Mouse (Mus musculus): ENCODE results near the gene Pqlc2. TPM values are rescaled to one million over a fixed set of nuclear protein-coding genes. Genes with fewer than 3 reads are reported as not detected.

The Pqlc2 gene
- polyA plus RNA-seq, 1 experiment from 2014 or later = 8.3 TPM

DNA sequence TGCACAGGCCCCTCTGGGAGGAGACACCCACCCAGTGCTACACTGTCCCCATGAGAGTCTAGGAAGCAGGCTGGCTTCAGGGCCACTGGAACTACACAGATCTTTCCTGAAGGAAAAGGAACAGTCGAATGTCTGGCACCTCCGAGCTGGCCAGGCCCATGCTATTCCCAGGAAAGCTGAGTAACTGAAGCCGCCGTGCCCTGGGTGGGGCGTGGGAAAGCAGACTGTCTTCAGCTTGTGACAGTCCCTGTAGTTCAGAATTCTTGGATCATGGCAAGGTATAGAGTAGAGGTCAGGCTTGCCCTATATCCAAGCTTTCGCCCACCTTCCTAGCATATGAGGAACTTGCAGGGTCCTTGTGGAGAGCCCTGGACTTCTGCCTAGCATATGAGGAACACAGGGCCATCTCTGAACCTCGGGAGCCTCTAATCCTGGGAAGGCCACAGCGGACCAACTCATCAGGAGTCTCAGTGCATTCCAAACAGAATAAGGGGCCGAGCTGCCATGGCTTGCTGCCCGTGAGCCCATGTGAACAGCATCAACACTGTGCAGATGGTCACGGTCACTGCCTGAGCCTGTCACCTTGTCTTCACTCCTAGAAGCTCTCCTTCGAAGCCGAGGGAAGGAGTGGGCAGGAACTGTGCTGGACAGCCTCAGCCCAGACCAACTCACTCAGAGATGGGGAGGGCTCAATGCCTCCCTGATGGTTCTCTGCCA is 44.6 kb downstream of the Pqlc2 start:
- H3K36me3 ChIP-seq (ENCODE audit: control insufficient read depth, insufficient read depth, low read length) = peaks cover 73% of the 10 kb centered on the region
- H3K27me3 ChIP-seq (ENCODE audit: control insufficient read depth, insufficient read depth, low read length) = no peaks in the 10 kb centered on the region
- H3K9ac ChIP-seq (ENCODE audit: low read length) = no peak overlapping the region
- no peaks in the 10 kb centered on the region for H3K9me3 ChIP-seq (ENCODE audit: control insufficient read depth, low read length)
- ATAC-seq (ENCODE audit: insufficient number of reproducible peaks, insufficient read depth, low FRiP score, low read depth) = 0 out of 2 replicates have a peak, but pooled peaks have one; percentile 10
- peaks cover 0 to 4% of the 10 kb centered on the region in 2 experiments; a peak in 1 of 4 replicates for H3K4me1 ChIP-seq (ENCODE audit: control insufficient read depth in 2 of 2, insufficient read depth in 2 of 2, low read length in 2 of 2)
- no peak overlapping the region for H3K27ac ChIP-seq (replicated peaks in 1 of 2; ENCODE audit: control insufficient read depth in 1 of 2, insufficient read depth in 1 of 2, low read depth in 2 of 2, low read length in 2 of 2)
- WGBS = 68% methylated on average over 13 of the region's 13 CpGs
- no peak overlapping the region for H3K4me2 ChIP-seq (ENCODE audit: low read length)
- no peak overlapping the region for H3K4me3 ChIP-seq (ENCODE audit: control insufficient read depth in 1 of 2, insufficient read depth in 1 of 2, low read depth in 1 of 2, low read length in 2 of 2)

GRCm38 (mm10) chr4:139262981-139263380 is 47.5 kb downstream of the Pqlc2 start:
- no peak for ATAC-seq (ENCODE audit: insufficient number of reproducible peaks, insufficient read depth, low FRiP score, low read depth)
- 87% methylated on average over 6 of the region's 6 CpGs for WGBS
- H3K4me1 ChIP-seq (ENCODE audit: control insufficient read depth in 2 of 2, insufficient read depth in 2 of 2, low read length in 2 of 2) = peaks cover 0 to 4% of the 10 kb centered on the region in 2 experiments; a peak in 1 of 4 replicates
- no peak overlapping the region for H3K27ac ChIP-seq (replicated peaks in 1 of 2; ENCODE audit: control insufficient read depth in 1 of 2, insufficient read depth in 1 of 2, low read depth in 2 of 2, low read length in 2 of 2)
- H3K9ac ChIP-seq (ENCODE audit: low read length) = no peak overlapping the region
- no peaks in the 10 kb centered on the region for H3K27me3 ChIP-seq (ENCODE audit: control insufficient read depth, insufficient read depth, low read length)
- no peaks in the 10 kb centered on the region for H3K9me3 ChIP-seq (ENCODE audit: control insufficient read depth, low read length)
- H3K36me3 ChIP-seq (ENCODE audit: control insufficient read depth, insufficient read depth, low read length) = peaks cover 89% of the 10 kb centered on the region
- no peak overlapping the region for H3K4me3 ChIP-seq (ENCODE audit: control insufficient read depth in 1 of 2, insufficient read depth in 1 of 2, low read depth in 1 of 2, low read length in 2 of 2)
- H3K4me2 ChIP-seq (ENCODE audit: low read length) = no peak overlapping the region

- no peak overlapping the region for H3K4me2 ChIP-seq (ENCODE audit: low read length)
- no peaks in the 10 kb centered on the region for H3K4me1 ChIP-seq (ENCODE audit: control insufficient read depth in 2 of 2, insufficient read depth in 2 of 2, low read length in 2 of 2)
- peaks cover 95% of the 10 kb centered on the region for H3K36me3 ChIP-seq (ENCODE audit: control insufficient read depth, insufficient read depth, low read length)
- H3K9me3 ChIP-seq (ENCODE audit: control insufficient read depth, low read length) = no peaks in the 10 kb centered on the region
- no peak overlapping the region for H3K4me3 ChIP-seq (ENCODE audit: control insufficient read depth in 1 of 2, insufficient read depth in 1 of 2, low read depth in 1 of 2, low read length in 2 of 2)
- WGBS = 89% methylated on average over 11 of the region's 11 CpGs
- no peaks in the 10 kb centered on the region for H3K27me3 ChIP-seq (ENCODE audit: control insufficient read depth, insufficient read depth, low read length)
- no peak overlapping the region for H3K9ac ChIP-seq (ENCODE audit: low read length)
- ATAC-seq (ENCODE audit: insufficient number of reproducible peaks, insufficient read depth, low FRiP score, low read depth) = no peak
- no peak overlapping the region for H3K27ac ChIP-seq (replicated peaks in 1 of 2; ENCODE audit: control insufficient read depth in 1 of 2, insufficient read depth in 1 of 2, low read depth in 2 of 2, low read length in 2 of 2)
Measured at GRCm38 (mm10) chr4:139259302-139259871, 51.1 kb downstream of the Pqlc2 start.

DNA sequence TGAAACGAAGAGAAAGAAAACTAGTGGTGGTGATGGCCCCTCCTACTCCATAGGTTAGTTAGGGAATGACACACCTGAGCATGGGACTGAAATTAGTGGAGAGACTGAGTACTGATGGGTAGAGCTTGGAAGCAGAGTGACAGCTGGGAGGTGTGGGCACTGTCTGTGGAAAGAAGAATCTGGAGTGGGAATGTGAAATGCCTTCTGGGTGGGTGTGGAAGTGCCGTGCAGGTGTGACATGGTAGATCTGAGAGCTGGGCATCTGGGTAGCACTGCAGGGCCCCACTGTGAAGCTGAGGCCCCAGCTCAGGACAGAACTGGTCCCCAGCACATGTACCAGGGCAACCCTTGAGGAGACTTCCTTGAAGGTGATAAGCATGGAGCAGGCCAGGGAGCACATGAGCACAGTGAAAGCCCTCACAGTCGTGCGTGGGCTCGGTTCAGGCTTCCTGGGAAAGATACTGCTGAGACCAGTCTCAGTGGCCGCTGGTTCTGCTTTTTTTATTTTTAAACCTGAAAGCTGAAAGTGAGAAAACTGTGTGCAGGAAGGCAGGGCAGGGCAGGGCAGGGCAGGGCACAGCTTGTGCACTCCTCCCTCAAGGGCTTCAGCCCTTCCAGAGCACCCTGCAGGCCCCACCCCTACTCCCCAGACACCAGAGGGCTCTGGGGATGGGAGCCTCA is 51.7 kb downstream of the Pqlc2 start:
- Histone ChIP-seq H3K27me3 (ENCODE audit: control insufficient read depth, insufficient read depth, low read length) (no peaks in the 10 kb centered on the region), H3K27ac (replicated peaks in 1 of 2; ENCODE audit: control insufficient read depth in 1 of 2, insufficient read depth in 1 of 2, low read depth in 2 of 2, low read length in 2 of 2) (no peak overlapping the region), H3K36me3 (ENCODE audit: control insufficient read depth, insufficient read depth, low read length) (peaks cover 89% of the 10 kb centered on the region), H3K4me2 (ENCODE audit: low read length) (no peak overlapping the region), H3K9ac (ENCODE audit: low read length) (no peak overlapping the region), H3K4me3 (ENCODE audit: control insufficient read depth in 1 of 2, insufficient read depth in 1 of 2, low read depth in 1 of 2, low read length in 2 of 2) (no peak overlapping the region), H3K4me1 (ENCODE audit: control insufficient read depth in 2 of 2, insufficient read depth in 2 of 2, low read length in 2 of 2) (no peaks in the 10 kb centered on the region), H3K9me3 (ENCODE audit: control insufficient read depth, low read length) (no peaks in the 10 kb centered on the region)
- no peak for ATAC-seq (ENCODE audit: insufficient number of reproducible peaks, insufficient read depth, low FRiP score, low read depth)
- 74% methylated on average over 6 of the region's 6 CpGs for WGBS

DNA sequence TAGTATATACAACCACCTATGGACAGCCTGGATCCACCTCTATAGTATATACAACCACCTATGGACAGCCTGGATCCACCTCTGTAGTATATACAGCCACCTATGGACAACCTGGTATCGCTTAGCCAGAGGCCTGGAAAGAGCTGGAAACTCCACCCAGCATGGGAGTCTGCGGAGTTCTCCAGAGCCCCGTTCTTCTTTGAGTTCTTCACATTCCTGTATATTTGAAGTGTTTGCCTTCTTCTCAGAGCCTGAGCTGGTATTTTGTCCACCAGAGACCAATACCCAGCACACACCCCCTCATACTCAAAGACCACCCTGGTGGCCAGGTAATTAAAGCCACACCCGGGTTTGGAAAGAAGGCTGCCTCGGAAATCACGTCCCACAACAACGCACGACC is 53.8 kb downstream of the Pqlc2 start:
- no peak for ATAC-seq (ENCODE audit: insufficient number of reproducible peaks, insufficient read depth, low FRiP score, low read depth)
- Histone ChIP-seq H3K4me2 (ENCODE audit: low read length) (no peak overlapping the region), H3K9me3 (ENCODE audit: control insufficient read depth, low read length) (no peaks in the 10 kb centered on the region), H3K9ac (ENCODE audit: low read length) (no peak overlapping the region), H3K4me3 (ENCODE audit: control insufficient read depth in 1 of 2, insufficient read depth in 1 of 2, low read depth in 1 of 2, low read length in 2 of 2) (no peak overlapping the region), H3K4me1 (ENCODE audit: control insufficient read depth in 2 of 2, insufficient read depth in 2 of 2, low read length in 2 of 2) (peaks cover 1 to 2% of the 10 kb centered on the region in 2 experiments), H3K27me3 (ENCODE audit: control insufficient read depth, insufficient read depth, low read length) (no peaks in the 10 kb centered on the region), H3K27ac (replicated peaks in 1 of 2; ENCODE audit: control insufficient read depth in 1 of 2, insufficient read depth in 1 of 2, low read depth in 2 of 2, low read length in 2 of 2) (no peak overlapping the region), H3K36me3 (ENCODE audit: control insufficient read depth, insufficient read depth, low read length) (peaks cover 73% of the 10 kb centered on the region)
- WGBS = 86% methylated on average over 8 of the region's 8 CpGs

DNA sequence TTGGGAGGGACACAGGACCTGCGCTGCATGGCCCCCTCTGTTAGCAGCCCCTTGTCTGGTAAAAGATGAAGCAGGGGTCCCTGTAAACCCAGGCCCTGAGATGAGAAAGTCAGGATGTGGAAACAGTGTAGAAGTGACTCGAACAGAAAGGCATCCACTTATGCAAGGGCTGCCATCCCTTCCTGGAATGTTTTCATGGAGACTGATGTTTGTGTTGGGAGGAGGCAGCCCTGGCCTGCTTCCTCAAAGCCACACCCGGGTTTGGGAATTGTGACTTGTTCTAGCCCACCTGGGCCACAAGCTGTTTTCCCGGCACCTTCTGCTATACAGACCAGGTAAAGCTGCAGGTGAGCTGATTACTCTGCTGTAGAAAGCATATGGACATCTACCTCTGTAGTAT is 54.4 kb downstream of the Pqlc2 start:
- ATAC-seq (ENCODE audit: insufficient number of reproducible peaks, insufficient read depth, low FRiP score, low read depth) = no peak
- no peak overlapping the region for H3K9ac ChIP-seq (ENCODE audit: low read length)
- no peak overlapping the region for H3K4me3 ChIP-seq (ENCODE audit: control insufficient read depth in 1 of 2, insufficient read depth in 1 of 2, low read depth in 1 of 2, low read length in 2 of 2)
- H3K9me3 ChIP-seq (ENCODE audit: control insufficient read depth, low read length) = no peaks in the 10 kb centered on the region
- no peaks in the 10 kb centered on the region for H3K27me3 ChIP-seq (ENCODE audit: control insufficient read depth, insufficient read depth, low read length)
- 71% methylated on average over 4 of the region's 4 CpGs for WGBS
- peaks cover 6 to 7% of the 10 kb centered on the region in 2 experiments for H3K4me1 ChIP-seq (ENCODE audit: control insufficient read depth in 2 of 2, insufficient read depth in 2 of 2, low read length in 2 of 2)
- no peak overlapping the region for H3K27ac ChIP-seq (replicated peaks in 1 of 2; ENCODE audit: control insufficient read depth in 1 of 2, insufficient read depth in 1 of 2, low read depth in 2 of 2, low read length in 2 of 2)
- H3K36me3 ChIP-seq (ENCODE audit: control insufficient read depth, insufficient read depth, low read length) = peaks cover 67% of the 10 kb centered on the region
- no peak overlapping the region for H3K4me2 ChIP-seq (ENCODE audit: low read length)

DNA sequence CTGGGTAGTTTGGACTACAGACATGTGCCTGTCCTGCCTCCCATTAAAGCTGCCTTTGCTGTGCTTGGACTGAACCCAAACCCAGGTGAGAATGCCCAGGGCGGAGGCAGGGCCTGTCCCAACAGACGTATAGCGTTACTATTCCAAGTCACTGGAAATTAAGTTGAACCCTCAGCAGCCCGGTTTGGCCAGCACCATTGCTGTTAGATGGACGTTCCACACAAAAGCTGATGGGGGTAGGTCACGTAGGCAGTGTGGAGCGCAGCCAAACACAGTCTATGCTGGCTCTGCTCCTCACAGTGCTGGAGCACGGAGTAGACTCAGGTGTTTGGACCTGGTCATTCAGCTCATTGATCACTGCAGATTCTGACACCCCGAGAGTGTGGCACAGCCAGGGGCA is 57.3 kb downstream of the Pqlc2 start:
- H3K9me3 ChIP-seq (ENCODE audit: control insufficient read depth, low read length) = no peaks in the 10 kb centered on the region
- peaks cover 39% of the 10 kb centered on the region for H3K36me3 ChIP-seq (ENCODE audit: control insufficient read depth, insufficient read depth, low read length)
- 86% methylated on average over 9 of the region's 9 CpGs for WGBS
- H3K9ac ChIP-seq (ENCODE audit: low read length) = no peak overlapping the region
- no peak overlapping the region for H3K4me3 ChIP-seq (ENCODE audit: control insufficient read depth in 1 of 2, insufficient read depth in 1 of 2, low read depth in 1 of 2, low read length in 2 of 2)
- H3K27ac ChIP-seq (replicated peaks in 1 of 2; ENCODE audit: control insufficient read depth in 1 of 2, insufficient read depth in 1 of 2, low read depth in 2 of 2, low read length in 2 of 2) = no peak overlapping the region
- no peak overlapping the region for H3K4me2 ChIP-seq (ENCODE audit: low read length)
- peaks cover 25 to 34% of the 10 kb centered on the region in 2 experiments for H3K4me1 ChIP-seq (ENCODE audit: control insufficient read depth in 2 of 2, insufficient read depth in 2 of 2, low read length in 2 of 2)
- no peaks in the 10 kb centered on the region for H3K27me3 ChIP-seq (ENCODE audit: control insufficient read depth, insufficient read depth, low read length)
- ATAC-seq (ENCODE audit: insufficient number of reproducible peaks, insufficient read depth, low FRiP score, low read depth) = no peak

Data from heart, embryonic 14.5 days (tissue).